Mouse (Mus musculus): Measurements from ENCODE around the gene Mcrip2. TPM values are rescaled to one million over a fixed set of nuclear protein-coding genes. Genes with fewer than 3 reads are reported as not detected.
A peak's percentile ranks its signal among the peaks of the same experiment; 100 is the strongest.

Mcrip2 gene
- polyA plus RNA-seq, 1 experiment from 2014 or later = 52.4 TPM

- Histone ChIP-seq H3K27me3 (ENCODE audit: control insufficient read depth, insufficient read depth, low read length) (no peaks in the 10 kb centered on the region), H3K27ac (replicated peaks) (no peak overlapping the region), H3K4me2 (replicated peaks; ENCODE audit: low read depth) (no peak overlapping the region), H3K9me3 (ENCODE audit: control insufficient read depth, low read length) (no peaks in the 10 kb centered on the region), H3K4me1 (replicated peaks; ENCODE audit: control insufficient read depth, insufficient read depth) (no peaks in the 10 kb centered on the region), H3K4me3 (ENCODE audit: low read depth, low read length) (no peak overlapping the region), H3K9ac (ENCODE audit: low read length) (no peak overlapping the region), H3K36me3 (ENCODE audit: control insufficient read depth, insufficient read depth, low read length) (no peaks in the 10 kb centered on the region)
- 62% methylated on average over 2 of the region's 2 CpGs for WGBS
- DNase-seq (ENCODE audit: low spot score) = no peak
- ATAC-seq (ENCODE audit: low FRiP score, low TSS enrichment) = no peak
- no peak for TF ChIP-seq CTCF (IDR thresholded peaks at IDR 0.05; ENCODE audit: low read depth)
- no peak for TF ChIP-seq EP300 (optimal IDR thresholded peaks at IDR 0.05)
Measured at GRCm38 (mm10) chr17:25895415-25895814, 26.9 kb upstream of the Mcrip2 start.

GRCm38 (mm10) chr17:25893975-25894617, 25.5 kb upstream of the Mcrip2 start:
- no peaks in the 10 kb centered on the region; the same call in 1 of the 2 replicates for H3K36me3 ChIP-seq (ENCODE audit: control insufficient read depth, insufficient read depth, low read length)
- no peak overlapping the region for H3K27ac ChIP-seq (replicated peaks)
- H3K4me1 ChIP-seq (replicated peaks; ENCODE audit: control insufficient read depth, insufficient read depth) = no peaks in the 10 kb centered on the region
- no peak overlapping the region for H3K4me3 ChIP-seq (ENCODE audit: low read depth, low read length)
- DNase-seq (ENCODE audit: low spot score) (peak; percentile 73), ATAC-seq (ENCODE audit: low FRiP score, low TSS enrichment) (peak; percentile 82; the same call in 1 of the 2 replicates)
- TF ChIP-seq EP300 (optimal IDR thresholded peaks at IDR 0.05) (no peak), CTCF (IDR thresholded peaks at IDR 0.05; ENCODE audit: low read depth) (peak; percentile 98)
- no peaks in the 10 kb centered on the region for H3K27me3 ChIP-seq (ENCODE audit: control insufficient read depth, insufficient read depth, low read length)
- H3K9ac ChIP-seq (ENCODE audit: low read length) = no peak overlapping the region
- H3K9me3 ChIP-seq (ENCODE audit: control insufficient read depth, low read length) = no peaks in the 10 kb centered on the region
- 37% methylated on average over 2 of the region's 2 CpGs for WGBS
- H3K4me2 ChIP-seq (replicated peaks; ENCODE audit: low read depth) = no peak overlapping the region

GRCm38 (mm10) chr17:25888837-25889236, 20.3 kb upstream of the Mcrip2 start:
- Histone ChIP-seq H3K4me2 (replicated peaks; ENCODE audit: low read depth) (no peak overlapping the region), H3K27me3 (ENCODE audit: control insufficient read depth, insufficient read depth, low read length) (no peaks in the 10 kb centered on the region), H3K36me3 (ENCODE audit: control insufficient read depth, insufficient read depth, low read length) (peaks cover 9% of the 10 kb centered on the region), H3K4me3 (ENCODE audit: low read depth, low read length) (no peak overlapping the region), H3K27ac (replicated peaks) (no peak overlapping the region), H3K4me1 (replicated peaks; ENCODE audit: control insufficient read depth, insufficient read depth) (no peaks in the 10 kb centered on the region), H3K9me3 (ENCODE audit: control insufficient read depth, low read length) (no peaks in the 10 kb centered on the region), H3K9ac (ENCODE audit: low read length) (no peak overlapping the region)
- ATAC-seq (ENCODE audit: low FRiP score, low TSS enrichment) (no peak), DNase-seq (ENCODE audit: low spot score) (no peak)
- WGBS = 84% methylated on average over 3 of the region's 3 CpGs
- TF ChIP-seq CTCF (IDR thresholded peaks at IDR 0.05; ENCODE audit: low read depth) (no peak), EP300 (optimal IDR thresholded peaks at IDR 0.05) (no peak)

- no peak for ATAC-seq (ENCODE audit: low FRiP score, low TSS enrichment)
- no peaks in the 10 kb centered on the region for H3K27me3 ChIP-seq (ENCODE audit: control insufficient read depth, insufficient read depth, low read length)
- H3K36me3 ChIP-seq (ENCODE audit: control insufficient read depth, insufficient read depth, low read length) = peaks cover 16% of the 10 kb centered on the region
- 73% methylated on average over 10 of the region's 10 CpGs for WGBS
- DNase-seq (ENCODE audit: low spot score) = no peak
- TF ChIP-seq EP300 (optimal IDR thresholded peaks at IDR 0.05) = no peak
- TF ChIP-seq CTCF (IDR thresholded peaks at IDR 0.05; ENCODE audit: low read depth) = no peak
- H3K27ac ChIP-seq (replicated peaks) = no peak overlapping the region
- H3K4me1 ChIP-seq (replicated peaks; ENCODE audit: control insufficient read depth, insufficient read depth) = no peaks in the 10 kb centered on the region
- H3K4me3 ChIP-seq (ENCODE audit: low read depth, low read length) = no peak overlapping the region
- H3K4me2 ChIP-seq (replicated peaks; ENCODE audit: low read depth) = no peak overlapping the region
- no peak overlapping the region for H3K9ac ChIP-seq (ENCODE audit: low read length)
- no peaks in the 10 kb centered on the region for H3K9me3 ChIP-seq (ENCODE audit: control insufficient read depth, low read length)
Measured at GRCm38 (mm10) chr17:25887467-25887866, 18.9 kb upstream of the Mcrip2 start.

- ATAC-seq (ENCODE audit: low FRiP score, low TSS enrichment) = no peak
- Histone ChIP-seq H3K4me1 (replicated peaks; ENCODE audit: control insufficient read depth, insufficient read depth) (no peaks in the 10 kb centered on the region), H3K4me3 (ENCODE audit: low read depth, low read length) (no peak overlapping the region), H3K27ac (replicated peaks) (no peak overlapping the region), H3K4me2 (replicated peaks; ENCODE audit: low read depth) (no peak overlapping the region), H3K9ac (ENCODE audit: low read length) (no peak overlapping the region), H3K27me3 (ENCODE audit: control insufficient read depth, insufficient read depth, low read length) (no peaks in the 10 kb centered on the region), H3K36me3 (ENCODE audit: control insufficient read depth, insufficient read depth, low read length) (peaks cover 16% of the 10 kb centered on the region), H3K9me3 (ENCODE audit: control insufficient read depth, low read length) (no peaks in the 10 kb centered on the region)
- DNase-seq (ENCODE audit: low spot score) = no peak
- TF ChIP-seq EP300 (optimal IDR thresholded peaks at IDR 0.05) (no peak), CTCF (IDR thresholded peaks at IDR 0.05; ENCODE audit: low read depth) (no peak)
Measured at GRCm38 (mm10) chr17:25886806-25887205, 18.2 kb upstream of the Mcrip2 start.

GRCm38 (mm10) chr17:25885636-25886035, 17.1 kb upstream of the Mcrip2 start:
- no peaks in the 10 kb centered on the region for H3K9me3 ChIP-seq (ENCODE audit: control insufficient read depth, low read length)
- no peak overlapping the region for H3K4me2 ChIP-seq (replicated peaks; ENCODE audit: low read depth)
- no peaks in the 10 kb centered on the region for H3K4me1 ChIP-seq (replicated peaks; ENCODE audit: control insufficient read depth, insufficient read depth)
- H3K9ac ChIP-seq (ENCODE audit: low read length) = no peak overlapping the region
- no peak overlapping the region for H3K27ac ChIP-seq (replicated peaks)
- no peaks in the 10 kb centered on the region for H3K27me3 ChIP-seq (ENCODE audit: control insufficient read depth, insufficient read depth, low read length)
- TF ChIP-seq CTCF (IDR thresholded peaks at IDR 0.05; ENCODE audit: low read depth) (peak; percentile 64), EP300 (optimal IDR thresholded peaks at IDR 0.05) (no peak)
- H3K4me3 ChIP-seq (ENCODE audit: low read depth, low read length) = no peak overlapping the region
- WGBS = 73% methylated on average over 4 of the region's 4 CpGs
- peaks cover 16% of the 10 kb centered on the region for H3K36me3 ChIP-seq (ENCODE audit: control insufficient read depth, insufficient read depth, low read length)
- ATAC-seq (ENCODE audit: low FRiP score, low TSS enrichment) (peak; percentile 18; the same call in 1 of the 2 replicates), DNase-seq (ENCODE audit: low spot score) (no peak)
